Mouse (Mus musculus) C2C12 (cell line): ENCODE data around the gene Tmem30a. TPM values are rescaled to one million over a fixed set of nuclear protein-coding genes. Genes with fewer than 3 reads are reported as not detected.

Source experiments
- H3K27me3 ChIP-seq: one replicate; pipeline ENCODE4 v1.6.1; 2011; ENCODE audit not compliant: control insufficient read depth, insufficient read depth, insufficient read length
- H3K36me3 ChIP-seq: one replicate; pipeline ENCODE4 v1.6.1; 2011; ENCODE audit not compliant: control insufficient read depth, insufficient read depth
- H3K4me3 ChIP-seq: one replicate; pipeline ENCODE4 v1.5.1; 2011; ENCODE audit warnings: mild to moderate bottlenecking, control low read depth; ENCODE audit not compliant: poor library complexity, insufficient read depth, severe bottlenecking
- H3K79me2 ChIP-seq: one replicate; pipeline ENCODE4 v1.6.1; 2011; ENCODE audit not compliant: control insufficient read depth, insufficient read depth
- H3K79me3 ChIP-seq: one replicate; pipeline ENCODE4 v1.6.1; 2011; ENCODE audit warnings: low read depth, control low read depth
- H3ac ChIP-seq: one replicate; pipeline ENCODE3; 2011; ENCODE audit warnings: low read depth; ENCODE audit not compliant: control insufficient read depth, insufficient read length
- CEBPB ChIP-seq: IDR thresholded peaks from one replicate; pipeline ENCODE4 v1.6.1; 2011; ENCODE audit warnings: low read depth, mild to moderate bottlenecking, control low read depth, moderate library complexity
- CTCF ChIP-seq: IDR thresholded peaks from one replicate; pipeline ENCODE4 v1.5.1; 2011; ENCODE audit not compliant: control insufficient read depth, insufficient read depth, insufficient read length
- FOSL1 ChIP-seq: IDR thresholded peaks from one replicate; pipeline ENCODE4 v1.8.0; 2011; ENCODE audit warnings: mild to moderate bottlenecking, low read length; ENCODE audit not compliant: poor library complexity, insufficient read depth, severe bottlenecking
- MAX ChIP-seq: IDR thresholded peaks from one replicate; pipeline ENCODE4 v1.6.1; 2011; ENCODE audit warnings: mild to moderate bottlenecking, control low read depth
- MYOD1 ChIP-seq: IDR thresholded peaks from one replicate; pipeline ENCODE4 v1.6.1; 2011; ENCODE audit warnings: low read depth; ENCODE audit not compliant: control insufficient read depth, insufficient read length
- MYOG ChIP-seq: IDR thresholded peaks from one replicate; pipeline ENCODE4 v1.6.1; 2011; ENCODE audit not compliant: control insufficient read depth, insufficient read length; ENCODE audit errors: extremely low read depth
- USF1 ChIP-seq: IDR thresholded peaks from one replicate; pipeline ENCODE4 v1.6.1; 2011; ENCODE audit warnings: low read depth, mild to moderate bottlenecking, control low read depth, moderate library complexity
- polyA plus RNA-seq: library from polyadenylated mRNA; unstranded; fragments of >200 nt; fragmentation: generic; extraction: Trizol; gene quantifications from one replicate; pipeline ENCODE4 v1.2.1, GENCODE M21; 2012; ENCODE audit warnings: missing spikeins

The Tmem30a gene
- polyA plus RNA-seq, 1 experiment, result 18.4 TPM

DNA sequence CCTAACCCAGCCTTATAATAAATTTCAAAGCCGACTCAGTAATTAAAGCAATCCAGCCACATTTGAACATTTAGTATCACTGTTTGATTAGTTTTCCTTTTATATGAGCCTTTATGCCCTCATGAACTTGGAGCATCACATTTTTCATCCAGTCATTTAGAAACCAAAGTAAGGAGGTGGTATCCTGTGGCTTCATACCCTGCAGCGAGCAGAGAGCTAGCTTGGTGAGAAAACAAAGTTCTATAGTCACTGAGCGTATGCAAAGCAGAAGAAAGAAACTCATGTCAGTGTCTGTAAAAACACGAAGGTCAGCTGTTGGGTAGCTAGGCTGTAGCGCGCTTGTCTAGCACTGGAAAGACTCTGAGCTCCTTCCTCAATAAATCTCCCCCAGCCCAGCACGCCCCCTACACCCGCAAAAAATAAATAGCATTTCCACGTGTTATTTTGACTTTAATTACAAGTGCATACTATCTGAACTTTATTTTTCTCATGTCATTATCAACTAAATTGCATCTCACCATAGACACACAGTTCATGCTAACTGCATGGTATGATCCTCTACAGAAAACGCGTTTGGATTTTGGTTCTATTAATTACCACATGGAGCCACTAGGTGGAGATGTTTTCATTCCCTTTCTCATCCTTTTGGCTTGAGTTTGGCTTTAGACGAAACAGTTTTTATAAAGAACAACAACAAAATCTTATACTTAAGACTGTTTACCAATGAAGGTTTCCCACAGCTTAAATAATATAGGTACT, 13.2 kb upstream of the Tmem30a start:
- Histone ChIP-seq H3K27me3 (peaks cover 20% of the 10 kb centered on the region), H3K79me3 (no peaks in the 10 kb centered on the region), H3ac (no peak overlapping the region), H3K79me2 (no peaks in the 10 kb centered on the region), H3K4me3 (no peak overlapping the region), H3K36me3 (no peaks in the 10 kb centered on the region)
- TF ChIP-seq FOSL1 (no peak), MYOD1 (no peak), MAX (no peak), MYOG (no peak), CEBPB (no peak), CTCF (no peak), USF1 (no peak)

DNA sequence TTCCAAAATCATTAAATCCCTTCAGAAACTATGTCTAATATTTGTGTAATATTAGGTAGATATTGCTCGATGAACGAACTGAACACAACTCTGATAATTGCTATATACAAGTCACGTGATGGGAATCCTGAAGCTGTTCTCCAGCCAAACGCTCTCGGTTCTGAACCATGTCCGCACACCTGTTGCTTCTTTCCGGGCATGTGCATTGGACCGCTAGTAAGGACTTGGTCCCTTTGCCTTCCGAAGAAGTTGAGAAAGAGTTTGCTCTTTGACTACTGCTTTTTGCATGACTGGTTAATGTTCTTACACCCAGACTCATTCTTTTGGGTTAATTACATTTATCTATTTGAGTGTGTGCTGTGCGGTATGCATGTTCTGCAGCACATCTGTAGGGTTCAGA, 12.1 kb upstream of the Tmem30a start:
- Histone ChIP-seq H3ac (no peak overlapping the region), H3K79me2 (no peaks in the 10 kb centered on the region), H3K4me3 (no peak overlapping the region), H3K36me3 (no peaks in the 10 kb centered on the region), H3K27me3 (peaks cover 18% of the 10 kb centered on the region), H3K79me3 (no peaks in the 10 kb centered on the region)
- TF ChIP-seq USF1 (peak; percentile 53), FOSL1 (no peak), MAX (no peak), MYOD1 (no peak)

DNA sequence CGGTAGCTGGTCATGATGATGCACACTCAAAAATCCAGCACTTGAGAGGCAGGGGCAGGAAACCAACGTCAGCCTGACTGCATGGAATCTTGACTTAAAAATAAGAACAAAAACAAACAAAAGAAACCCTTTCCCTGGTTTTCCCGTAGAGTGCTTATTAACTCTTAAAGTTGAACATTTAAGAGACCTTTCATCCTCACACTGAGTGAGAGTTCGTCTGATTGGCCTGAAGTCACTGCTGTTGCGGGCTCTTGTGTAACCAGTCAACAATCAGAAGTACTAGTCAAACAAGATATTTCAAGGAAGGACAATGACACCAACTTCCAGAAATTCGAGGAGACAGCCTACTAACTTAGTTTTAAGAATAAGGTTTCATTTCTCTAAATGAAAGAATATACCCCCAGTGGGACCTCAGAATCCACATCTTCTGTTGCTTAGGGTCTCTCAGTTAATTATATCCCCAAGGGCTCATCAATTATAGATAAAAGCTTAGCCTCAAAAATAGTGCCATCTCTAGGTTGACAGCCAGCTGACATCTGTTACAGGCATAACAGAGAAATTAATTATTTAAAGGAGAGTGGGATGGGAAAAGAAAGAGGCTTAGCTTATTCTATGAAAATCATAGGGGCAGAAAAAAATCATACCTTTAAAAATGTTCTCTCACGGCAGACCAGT, 3.3 kb upstream of the Tmem30a start:
- peaks cover 15% of the 10 kb centered on the region for H3K79me2 ChIP-seq
- H3K4me3 ChIP-seq, result no peak overlapping the region
- no peaks in the 10 kb centered on the region for H3K36me3 ChIP-seq
- H3ac ChIP-seq, result no peak overlapping the region
- H3K27me3 ChIP-seq, result peaks cover 9% of the 10 kb centered on the region
- no peak for TF ChIP-seq CTCF
- no peak for TF ChIP-seq CEBPB
- peaks cover 13% of the 10 kb centered on the region for H3K79me3 ChIP-seq

DNA sequence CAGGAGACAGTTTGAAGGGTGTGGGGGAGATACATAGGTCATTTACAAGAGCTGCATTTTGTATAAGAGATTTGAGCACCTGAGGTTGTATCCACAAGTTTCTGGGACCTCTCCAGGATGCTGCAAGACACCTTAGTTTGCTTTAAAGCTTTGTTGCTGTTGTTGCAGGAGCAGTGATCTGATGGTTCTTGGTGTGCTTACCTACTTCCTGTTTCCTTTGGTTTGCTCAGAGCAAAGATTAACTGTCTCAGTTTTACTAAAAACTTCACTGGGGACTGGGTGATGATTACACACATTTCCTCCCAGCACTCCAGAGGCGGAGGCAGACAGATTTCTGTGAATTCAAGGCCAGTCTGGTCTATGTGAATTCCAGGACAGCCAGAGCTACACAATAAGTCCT, 1.8 kb upstream of the Tmem30a start:
- Histone ChIP-seq H3ac (no peak overlapping the region), H3K79me2 (peaks cover 30% of the 10 kb centered on the region), H3K4me3 (no peak overlapping the region), H3K36me3 (no peaks in the 10 kb centered on the region), H3K27me3 (peaks cover 5% of the 10 kb centered on the region), H3K79me3 (peaks cover 28% of the 10 kb centered on the region)
- no peak for TF ChIP-seq FOSL1
- no peak for TF ChIP-seq USF1
- no peak for TF ChIP-seq CEBPB
- no peak for TF ChIP-seq CTCF
- no peak for TF ChIP-seq MYOG
- TF ChIP-seq MYOD1, result no peak
- TF ChIP-seq MAX, result no peak

DNA sequence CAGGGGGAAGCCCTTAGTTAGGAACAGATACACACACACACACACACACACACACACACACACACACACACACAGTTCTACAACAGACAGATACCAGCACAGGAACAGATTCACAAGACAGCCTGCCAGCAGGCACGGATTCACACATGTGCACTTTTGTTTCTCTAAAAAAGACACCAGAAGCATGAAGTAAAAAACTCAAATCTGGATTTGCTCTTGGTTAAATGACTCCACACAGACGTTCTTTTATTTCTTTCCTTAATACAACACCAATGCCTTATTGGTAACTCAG, 7.6 kb downstream of the Tmem30a start:
- no peak overlapping the region for H3ac ChIP-seq
- no peak for TF ChIP-seq CEBPB
- TF ChIP-seq FOSL1, result no peak
- no peak for TF ChIP-seq MAX
- TF ChIP-seq MYOD1, result no peak
- TF ChIP-seq USF1, result no peak
- TF ChIP-seq CTCF, result no peak
- TF ChIP-seq MYOG, result no peak
- H3K79me3 ChIP-seq, result peaks cover 81% of the 10 kb centered on the region
- H3K79me2 ChIP-seq, result peaks cover 95% of the 10 kb centered on the region
- no peaks in the 10 kb centered on the region for H3K36me3 ChIP-seq
- H3K27me3 ChIP-seq, result no peaks in the 10 kb centered on the region
- no peak overlapping the region for H3K4me3 ChIP-seq
